Mouse (Mus musculus): ENCODE data around the gene Ubap2l. TPM values are rescaled to one million over a fixed set of nuclear protein-coding genes. Genes with fewer than 3 reads are reported as not detected.

The Ubap2l gene
- total RNA-seq, 2 experiments from 2014 or later: 90.4 to 95.0 TPM

DNA sequence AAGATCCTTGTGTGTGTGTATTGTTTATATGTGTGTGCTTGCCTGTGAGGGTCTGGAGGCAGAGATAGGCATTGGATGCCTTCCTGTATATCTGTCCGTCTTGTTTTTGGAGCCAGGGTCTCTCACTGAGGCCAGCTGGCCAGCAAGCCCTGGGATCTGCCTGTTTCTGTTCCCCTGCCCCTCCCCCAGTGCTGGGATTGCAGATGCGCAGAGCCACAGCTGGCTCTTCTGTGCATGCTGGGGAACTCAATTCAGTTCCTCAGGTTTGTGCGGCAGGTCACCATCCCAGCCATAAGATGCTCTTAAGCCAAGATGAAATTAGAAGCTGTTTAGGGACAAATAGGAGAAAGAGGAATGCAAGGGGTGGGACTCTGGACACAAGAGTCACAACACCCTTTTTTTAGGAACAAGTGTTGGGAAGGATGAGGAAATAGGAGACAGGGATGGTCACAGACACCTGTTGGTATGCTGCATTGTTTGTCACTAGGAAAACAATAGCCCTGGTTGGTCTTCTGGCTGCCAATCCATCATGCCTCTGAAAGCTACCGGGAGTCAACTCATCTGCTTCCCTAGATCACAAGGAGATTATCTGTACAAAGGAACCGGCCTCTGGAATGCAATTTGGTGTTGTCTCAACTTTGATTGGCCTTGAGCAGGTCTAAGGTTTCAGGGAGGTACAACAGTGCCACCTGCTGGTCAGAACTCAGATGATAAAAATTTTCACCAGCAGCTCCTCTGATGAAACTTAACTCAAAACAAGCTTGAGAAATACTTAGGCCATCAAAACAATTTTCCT, 24.7 kb upstream of the Ubap2l start:
- intact Hi-C loops (cut with DNase I; ENCODE audit: low total_unique reads): loop anchor here (5.0 kb wide), 1 partner anchor 125 kb away; no protein-coding TSS in a partner anchor
- DNase-seq: peak; percentile 67

DNA sequence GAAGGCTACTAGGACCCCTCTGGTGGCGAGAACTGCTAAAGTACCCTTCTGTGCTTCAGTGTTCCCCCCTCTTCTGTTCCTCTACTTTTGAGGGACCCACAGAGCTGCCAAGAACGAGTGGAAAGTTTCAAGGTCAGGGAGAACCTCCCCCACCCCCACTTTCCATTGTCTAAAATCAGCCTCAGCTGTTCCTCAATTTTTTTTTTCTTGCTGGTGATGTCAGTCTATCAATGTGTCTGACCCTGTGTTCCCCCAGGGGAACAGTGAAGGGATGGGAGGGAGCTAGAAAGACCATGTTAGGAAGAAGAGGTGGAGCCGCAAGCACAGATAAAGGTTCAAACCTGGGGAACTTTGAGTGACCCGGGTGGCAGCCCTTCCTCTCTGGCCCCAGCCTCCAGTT, 19.9 kb upstream of the Ubap2l start, which contains the start of gene Tpm3:
TSS of gene Tpm3 (plus strand) at position 356 of the 400 bp plus-strand sequence.
- no peak for DNase-seq
- intact Hi-C loops (cut with DNase I; ENCODE audit: low total_unique reads): no loop called here

DNA sequence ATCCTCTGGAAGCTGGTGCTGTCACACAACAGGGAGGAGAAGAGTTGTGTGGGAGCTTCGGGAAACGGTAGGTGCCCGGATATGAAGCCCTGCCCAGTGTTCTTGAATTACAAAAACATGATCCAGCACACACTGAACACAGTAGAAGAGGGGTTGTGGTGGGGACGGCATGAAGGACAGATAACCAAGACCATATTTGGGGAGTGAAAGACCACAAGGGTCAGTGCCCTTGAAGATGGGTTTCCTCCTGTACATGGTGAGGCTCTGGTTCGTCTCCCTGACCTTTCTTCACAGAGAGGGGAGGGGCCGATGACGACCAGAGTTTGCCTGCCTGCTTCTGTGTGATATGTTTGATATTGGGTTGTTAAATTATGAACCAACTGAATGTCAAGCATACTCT, 17.3 kb upstream of the Ubap2l start:
- no peak for DNase-seq
- intact Hi-C loops (cut with DNase I; ENCODE audit: low total_unique reads): no loop called here

DNA sequence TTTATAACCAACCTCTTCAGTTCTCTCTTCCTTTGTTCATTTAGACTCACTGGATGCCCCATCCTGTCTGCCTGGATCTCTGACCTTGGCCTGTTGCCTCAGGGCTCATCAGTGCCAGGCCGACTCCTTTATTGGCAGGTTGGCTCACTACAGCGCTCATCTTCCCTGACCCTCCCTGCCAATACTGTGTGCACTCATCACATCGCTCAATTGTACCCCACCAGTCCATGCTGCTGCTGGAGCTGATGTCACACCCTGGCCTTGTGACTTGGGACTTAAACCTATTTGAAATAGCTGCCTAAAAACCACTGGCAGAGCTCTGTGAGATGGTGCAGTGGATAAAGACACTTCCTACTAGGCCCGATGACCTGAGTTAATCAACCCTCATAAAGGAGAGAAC, 15.4 kb upstream of the Ubap2l start:
- no peak for DNase-seq
- intact Hi-C loops (cut with DNase I; ENCODE audit: low total_unique reads): no loop called here

DNA sequence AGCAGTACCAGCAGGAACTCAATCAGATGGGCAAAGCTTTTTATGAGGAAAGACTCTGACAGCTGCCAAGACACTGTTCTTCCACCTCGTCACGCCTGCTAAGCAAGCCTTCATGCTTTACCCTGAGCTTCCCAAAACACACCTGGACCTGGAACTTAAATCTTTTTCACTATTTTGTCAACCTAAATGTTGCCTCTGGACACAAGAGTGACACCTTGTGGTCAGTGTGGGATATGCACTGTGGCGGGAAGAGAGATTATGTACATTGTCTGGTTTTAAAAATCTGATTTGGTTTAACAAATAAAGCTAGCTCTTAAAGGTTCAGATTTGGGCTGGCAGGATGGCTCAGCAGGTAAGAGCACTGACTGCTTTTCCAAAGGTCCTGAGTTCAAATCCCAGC, 13.1 kb upstream of the Ubap2l start:
- intact Hi-C loops (cut with DNase I; ENCODE audit: low total_unique reads): no loop called here
- no peak for DNase-seq

DNA sequence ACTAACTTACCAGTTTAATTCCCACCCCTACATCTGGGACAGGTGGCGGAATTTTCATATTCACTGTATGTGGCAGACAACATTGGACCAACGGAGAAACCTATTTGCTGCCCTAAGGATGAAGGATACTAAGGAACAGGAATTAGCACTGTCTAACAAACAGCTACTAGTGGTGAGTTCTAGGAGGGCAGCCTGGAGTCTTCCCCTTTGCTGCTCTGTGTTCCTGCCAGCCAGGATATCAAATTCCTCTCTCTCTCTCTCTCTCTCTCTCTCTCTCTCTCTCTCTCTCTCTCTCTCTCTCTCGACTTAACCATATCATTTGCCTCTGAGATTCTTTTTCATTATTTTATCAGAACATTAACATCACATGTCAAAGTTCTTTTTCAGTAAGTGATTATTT, 12.0 kb upstream of the Ubap2l start:
- intact Hi-C loops (cut with DNase I; ENCODE audit: low total_unique reads): no loop called here
- DNase-seq: no peak

DNA sequence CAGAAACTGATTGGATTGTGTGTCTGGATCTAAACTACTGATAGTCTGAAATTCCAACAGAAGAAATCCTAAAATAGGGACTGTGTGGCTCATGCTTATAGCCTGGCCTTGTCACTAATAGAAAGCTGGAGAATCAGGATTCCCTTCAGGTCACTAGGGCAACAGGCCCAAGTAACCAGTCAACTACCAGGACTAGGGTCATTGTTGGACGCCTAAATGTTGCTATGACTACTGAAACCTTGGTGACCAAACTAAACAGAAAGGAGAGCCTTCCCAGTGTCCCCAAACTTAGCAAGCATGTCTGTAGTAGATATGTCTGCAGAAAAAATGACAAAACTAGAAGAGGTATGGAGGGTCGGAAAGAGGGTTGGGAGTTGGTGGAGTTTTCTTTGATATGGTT, 10.1 kb upstream of the Ubap2l start:
- intact Hi-C loops (cut with DNase I; ENCODE audit: low total_unique reads): no loop called here
- DNase-seq: no peak

DNA sequence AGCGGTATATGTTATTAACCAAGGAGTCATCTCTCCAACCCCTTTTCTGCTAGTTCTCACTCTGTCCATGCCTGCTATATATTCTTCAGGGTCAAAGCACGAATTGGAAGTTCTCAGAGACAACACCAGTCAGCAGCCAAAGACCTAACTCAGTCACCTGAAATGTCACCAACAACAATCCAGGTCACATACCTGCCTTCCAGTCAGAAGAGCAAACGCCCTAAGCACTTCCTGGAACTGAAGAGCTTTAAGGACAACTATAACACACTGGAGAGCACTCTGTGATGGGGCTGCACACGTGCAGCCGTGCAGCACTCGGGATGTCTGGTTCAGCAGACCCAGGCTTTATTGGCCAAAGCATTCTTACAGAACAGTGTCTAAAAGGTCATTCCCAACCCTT, 9.1 kb upstream of the Ubap2l start:
- DNase-seq: no peak

DNA sequence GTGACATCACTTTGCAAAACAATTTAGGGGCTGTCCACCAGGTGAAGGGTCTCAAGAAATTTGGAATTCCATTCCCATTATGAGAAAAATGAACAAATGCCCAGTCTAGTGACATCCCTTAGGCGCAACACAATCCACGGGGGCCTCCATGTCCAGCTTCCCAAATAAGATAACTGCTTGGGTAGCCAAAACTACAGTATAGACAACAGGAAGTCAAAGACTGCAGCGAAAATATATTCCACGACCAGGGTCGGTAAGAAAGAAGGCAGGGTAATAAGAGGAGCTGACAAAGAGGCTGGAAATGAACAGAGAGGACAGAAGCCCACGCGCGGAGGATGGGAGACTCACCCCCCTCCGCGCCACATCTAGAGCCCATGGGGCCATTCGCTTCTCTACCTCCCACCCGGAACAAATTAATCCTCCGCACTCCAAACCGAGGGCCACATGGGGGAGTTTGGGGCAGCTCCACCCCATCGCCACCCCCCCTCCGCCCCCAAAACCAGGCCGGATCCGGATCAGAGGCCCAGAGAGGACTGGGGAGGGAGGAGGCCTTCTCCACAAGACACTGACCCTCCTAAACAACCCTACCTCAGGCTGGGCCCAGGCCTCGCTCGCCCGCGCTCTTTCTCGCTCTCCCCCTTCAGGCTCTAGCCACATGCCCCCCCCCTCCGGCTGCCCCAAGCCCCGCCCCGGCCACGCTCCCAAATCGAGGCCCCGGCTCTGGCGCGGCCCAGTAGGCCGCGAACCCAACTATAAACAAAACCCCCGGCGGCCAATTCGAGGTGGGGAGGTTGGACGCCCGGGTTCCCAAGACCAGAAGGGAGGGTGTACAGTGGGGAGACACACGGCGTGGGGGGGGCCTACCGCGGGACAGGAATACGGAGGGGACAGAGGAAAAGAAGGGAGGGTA, 732 bp downstream of the Ubap2l start, which contains the start of gene 4933434E20Rik:
TSS of gene 4933434E20Rik (plus strand) at position 196 of the 910 bp plus-strand sequence.
- DNase-seq: peak; percentile 61
- intact Hi-C loops (cut with DNase I; ENCODE audit: low total_unique reads): no loop called here

More for the DNA sequence above, 9.1 kb upstream of the Ubap2l start:
- intact Hi-C loops (cut with DNase I; ENCODE audit: low total_unique reads): no loop called here

DNA sequence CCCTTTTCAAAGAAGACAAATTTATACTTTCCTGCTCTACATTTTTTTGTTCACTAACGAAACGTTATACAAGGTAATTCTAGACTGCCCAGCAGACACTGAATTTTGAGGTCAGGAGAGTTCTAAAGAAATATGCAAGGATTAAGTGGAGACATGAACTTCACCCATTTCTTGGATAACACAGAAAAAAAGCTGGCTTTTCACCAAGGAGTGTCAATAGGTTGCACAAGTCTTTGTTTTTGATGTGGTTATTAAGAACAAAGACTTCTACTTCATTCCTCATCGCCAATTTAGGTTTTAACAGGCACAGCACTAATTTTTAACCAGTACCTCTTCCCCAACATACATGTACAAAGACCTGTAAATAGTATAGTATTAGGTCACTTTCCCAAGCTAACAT, 2.7 kb downstream of the Ubap2l start:
- intact Hi-C loops (cut with DNase I; ENCODE audit: low total_unique reads): no loop called here

DNA sequence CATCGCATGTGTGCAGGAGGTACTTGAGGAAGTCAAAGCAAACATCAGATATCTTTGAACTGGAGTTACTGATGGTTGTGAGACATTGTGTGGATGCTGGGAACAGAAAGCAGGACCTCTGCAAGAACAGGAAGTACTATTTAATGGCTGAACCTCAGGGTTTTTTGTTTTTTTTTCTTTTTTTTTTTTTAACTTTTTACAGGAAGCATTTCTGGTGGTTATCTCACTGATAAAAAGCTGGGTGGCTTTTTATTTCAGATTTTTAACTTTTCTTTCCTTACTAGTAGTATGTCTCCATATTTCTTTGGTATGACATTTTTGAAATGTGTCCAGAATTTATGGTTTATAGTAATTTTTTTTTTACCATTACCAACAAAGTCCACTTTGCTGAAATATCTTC, 16.2 kb downstream of the Ubap2l start:
- intact Hi-C loops (cut with DNase I; ENCODE audit: low total_unique reads): no loop called here
- no peak for DNase-seq

More for the DNA sequence above, 2.7 kb downstream of the Ubap2l start:
- no peak for DNase-seq

DNA sequence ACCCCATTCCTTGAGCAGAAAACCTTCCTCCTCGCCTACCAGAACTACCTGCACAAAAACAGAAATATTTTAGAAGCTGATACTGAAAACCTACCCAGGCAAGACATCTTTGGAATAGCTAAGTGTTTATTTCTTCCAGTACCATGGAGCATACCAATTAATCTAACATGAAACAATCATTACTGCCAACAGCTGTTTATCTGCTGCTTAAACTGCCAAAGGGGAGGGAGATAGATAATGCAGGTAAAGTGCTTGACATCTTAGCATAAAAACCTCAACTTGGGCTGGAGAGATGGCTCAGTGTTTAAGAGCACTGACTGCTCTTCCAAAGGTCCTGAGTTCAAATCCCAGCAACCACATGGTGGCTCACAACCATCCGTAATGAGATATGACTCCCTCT, 17.8 kb downstream of the Ubap2l start:
- intact Hi-C loops (cut with DNase I; ENCODE audit: low total_unique reads): no loop called here
- DNase-seq: no peak

DNA sequence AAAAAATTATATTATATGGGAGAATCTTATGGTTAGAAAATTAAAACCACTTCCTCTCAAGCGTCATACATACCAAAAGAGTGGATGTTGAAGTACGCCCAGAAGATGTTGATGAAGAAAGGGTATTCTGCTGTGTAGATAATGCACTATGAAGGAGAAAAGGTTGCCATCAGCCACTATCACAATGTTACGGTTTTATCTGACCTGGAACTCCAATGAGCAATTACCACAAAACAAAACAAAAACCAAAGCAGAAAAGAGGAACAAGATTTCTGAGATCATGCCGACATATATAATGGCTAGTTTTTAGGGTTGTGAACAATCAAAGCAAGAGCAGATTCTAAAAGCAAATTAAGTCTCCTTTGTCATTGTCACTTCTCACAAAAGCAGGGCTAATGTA, 35.8 kb downstream of the Ubap2l start:
- intact Hi-C loops (cut with DNase I; ENCODE audit: low total_unique reads): loop anchor here (10.0 kb wide), 1 partner anchor 1702 kb away; no protein-coding TSS in a partner anchor
- no peak for DNase-seq

DNA sequence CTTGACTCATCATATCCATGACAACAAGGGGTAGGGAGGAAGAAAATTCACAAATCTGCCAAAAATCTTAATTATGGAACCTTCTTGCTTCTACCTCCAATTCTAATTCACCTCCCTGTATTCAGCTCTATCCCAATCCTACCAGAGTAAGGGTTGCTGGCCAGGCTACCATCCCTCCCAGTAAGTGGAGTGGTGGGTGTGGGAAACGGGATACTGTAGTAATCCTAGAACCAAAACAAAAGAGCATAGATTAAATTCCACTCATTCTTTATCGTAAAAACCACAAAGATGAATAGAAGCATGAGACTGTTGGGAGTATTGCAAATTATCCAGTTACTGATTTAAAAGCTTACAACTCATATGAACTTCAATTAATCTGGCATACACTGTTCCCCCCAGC, 42.1 kb downstream of the Ubap2l start:
- intact Hi-C loops (cut with DNase I; ENCODE audit: low total_unique reads): loop anchor here (10.0 kb wide), 1 partner anchor 1695 kb away; no protein-coding TSS in a partner anchor

DNA sequence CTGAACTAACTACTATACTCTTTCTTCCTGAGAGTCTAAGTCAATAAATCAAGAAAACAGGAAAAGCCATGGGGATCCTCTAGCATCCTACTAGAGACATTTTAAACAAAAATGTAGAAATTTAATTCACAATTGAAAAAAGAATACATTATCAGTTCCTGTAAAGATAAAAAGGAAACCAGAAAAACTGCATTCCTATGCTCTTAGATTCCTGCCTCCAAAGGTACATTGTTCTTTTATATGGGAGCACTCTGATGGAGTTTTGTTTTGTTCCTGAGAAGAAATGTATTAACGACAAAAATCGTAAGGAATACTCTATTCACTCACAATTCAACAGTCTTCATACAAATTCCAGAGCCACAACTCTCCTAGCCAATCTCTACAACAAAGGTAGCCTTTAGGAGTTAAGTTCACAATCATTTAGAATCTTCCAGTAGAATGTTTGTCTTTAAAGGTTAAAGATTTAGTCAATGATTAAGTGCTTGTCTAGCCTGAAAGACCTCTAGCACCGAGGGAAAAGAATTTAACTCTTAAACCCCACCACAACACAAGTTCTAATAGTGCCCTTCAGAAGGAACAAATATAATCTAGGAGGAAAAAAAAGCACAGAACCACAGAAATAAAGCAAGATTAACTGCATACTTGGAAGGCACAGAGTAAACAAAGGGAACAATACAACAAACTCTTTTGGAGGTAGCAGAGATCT, 48.2 kb downstream of the Ubap2l start:
- intact Hi-C loops (cut with DNase I; ENCODE audit: low total_unique reads): no loop called here
- DNase-seq: no peak

More for the DNA sequence above, 42.1 kb downstream of the Ubap2l start:
- no peak for DNase-seq

DNA sequence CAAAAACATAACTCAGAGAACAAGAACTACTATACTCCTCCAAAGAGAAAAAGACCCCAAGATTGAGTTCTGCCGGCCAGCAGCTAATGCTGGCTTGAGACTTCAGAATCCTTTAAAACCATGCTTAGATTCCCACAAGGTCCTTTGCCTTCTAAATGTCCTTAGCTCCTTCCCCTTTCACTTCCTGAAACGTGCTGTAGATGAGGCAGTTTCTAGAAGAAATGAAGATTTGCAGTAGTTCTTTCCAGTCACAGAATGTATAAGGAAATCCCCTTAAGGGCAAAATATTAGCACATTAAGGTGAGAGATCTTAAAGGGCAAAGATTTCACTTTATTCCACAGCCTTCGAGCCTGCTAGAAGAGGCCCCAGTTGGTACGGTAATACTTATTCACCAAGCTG, 52.6 kb downstream of the Ubap2l start:
- intact Hi-C loops (cut with DNase I; ENCODE audit: low total_unique reads): no loop called here
- no peak for DNase-seq

DNA sequence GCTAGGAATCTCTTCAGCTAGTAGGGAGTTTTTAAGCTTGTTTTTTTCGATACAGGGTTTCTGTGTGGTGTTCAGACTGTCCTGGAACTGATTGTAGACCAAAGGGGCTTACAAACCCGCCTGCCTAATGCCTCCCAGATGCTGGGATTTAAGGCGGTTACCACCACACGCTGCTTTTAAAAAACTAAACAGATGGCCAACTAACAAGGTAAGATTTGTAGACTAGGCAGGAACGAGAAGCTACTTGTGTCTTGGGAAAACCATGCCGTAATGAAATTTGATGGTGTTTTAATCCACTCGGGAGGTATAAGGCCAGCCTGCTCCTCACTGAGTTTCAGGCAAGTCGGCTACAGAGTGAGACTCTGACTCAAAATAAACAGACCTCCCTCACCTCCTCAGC, 53.3 kb downstream of the Ubap2l start:
- DNase-seq: no peak
- intact Hi-C loops (cut with DNase I; ENCODE audit: low total_unique reads): no loop called here

DNA sequence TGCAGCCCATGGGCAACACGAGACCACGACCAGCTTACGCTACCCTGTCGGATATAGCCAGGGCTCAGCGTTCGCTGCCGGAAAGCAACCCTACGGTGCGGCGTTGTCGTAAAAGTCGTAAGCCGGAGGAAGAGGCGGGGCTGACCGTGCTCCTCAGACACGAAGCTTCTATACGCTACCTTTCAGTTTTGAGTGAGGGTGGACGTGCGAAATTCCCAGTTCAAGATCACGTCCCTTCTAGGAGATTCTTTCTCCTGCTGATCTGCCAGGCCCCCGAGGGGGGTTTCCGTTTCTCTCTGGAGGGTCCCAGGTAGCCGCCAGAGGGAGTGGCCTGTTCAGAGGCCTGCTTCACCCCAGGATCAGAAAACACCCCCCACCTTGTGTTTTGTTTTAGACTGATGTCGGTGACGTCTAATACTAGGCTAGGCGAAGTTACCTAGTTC, 53.8 kb downstream of the Ubap2l start, which contains the start of gene Hax1:
TSS of gene Hax1 (minus strand) at position 169 of the 443 bp plus-strand sequence.
- intact Hi-C loops (cut with DNase I; ENCODE audit: low total_unique reads): no loop called here
- DNase-seq: peak; percentile 92

DNA sequence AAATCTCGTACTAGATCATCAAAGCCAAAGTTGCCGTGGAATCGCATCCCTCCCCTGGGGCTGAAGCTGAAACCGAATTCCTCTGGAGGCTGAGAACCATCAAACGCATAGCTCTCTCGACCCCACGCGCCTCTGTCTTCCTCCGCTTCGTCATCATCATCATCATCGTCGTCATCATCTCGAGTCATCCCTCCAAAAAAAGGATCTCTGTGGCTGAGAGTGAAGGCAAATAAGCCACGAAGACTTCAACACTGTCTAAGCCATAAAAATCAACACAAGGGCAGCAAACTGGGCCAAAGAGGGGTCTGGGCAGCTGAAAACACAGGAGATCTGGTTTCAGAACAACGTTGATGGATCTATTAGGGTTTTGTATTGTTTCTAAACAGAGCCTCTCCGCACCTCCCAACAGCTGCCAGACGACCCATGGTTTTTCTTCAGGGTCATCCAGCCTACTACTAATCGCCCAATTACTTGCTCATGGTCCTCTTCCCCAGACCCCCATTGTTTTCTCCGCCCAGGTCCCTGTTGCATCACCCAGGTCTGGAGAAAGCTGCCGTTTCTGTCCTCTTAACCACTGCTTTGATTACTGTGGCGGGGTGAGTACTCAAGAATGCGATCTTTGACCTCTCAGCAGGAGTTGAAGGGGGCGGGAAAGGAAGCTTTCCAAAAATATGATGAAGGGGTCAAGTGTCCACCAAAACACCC, 54.5 kb downstream of the Ubap2l start:
- intact Hi-C loops (cut with DNase I; ENCODE audit: low total_unique reads): no loop called here
- DNase-seq: no peak
